Mouse (Mus musculus): ENCODE measurements around the gene Olfml2b. TPM values are rescaled to one million over a fixed set of nuclear protein-coding genes. Genes with fewer than 3 reads are reported as not detected.

Olfml2b gene
- polyA plus RNA-seq, 1 experiment = not detected

- no peak for TF ChIP-seq FLI1 (IDR thresholded peaks at IDR 0.05; ENCODE audit: low read length)
- no peak for TF ChIP-seq GATA1 (IDR thresholded peaks at IDR 0.05; ENCODE audit: borderline replicate concordance, low read length)
- Histone ChIP-seq H3K4me1 (peaks cover 25% of the 10 kb centered on the region), H3K36me3 (replicated peaks; ENCODE audit: low read length) (peaks cover 51% of the 10 kb centered on the region), H3K27me3 (replicated peaks) (no peaks in the 10 kb centered on the region), H3K9me3 (no peaks in the 10 kb centered on the region), H3K4me3 (replicated peaks) (no peak overlapping the region)
These were observed 73.0 kb downstream of the Olfml2b start for GRCm38 (mm10) chr1:170717241-170717828.

DNA sequence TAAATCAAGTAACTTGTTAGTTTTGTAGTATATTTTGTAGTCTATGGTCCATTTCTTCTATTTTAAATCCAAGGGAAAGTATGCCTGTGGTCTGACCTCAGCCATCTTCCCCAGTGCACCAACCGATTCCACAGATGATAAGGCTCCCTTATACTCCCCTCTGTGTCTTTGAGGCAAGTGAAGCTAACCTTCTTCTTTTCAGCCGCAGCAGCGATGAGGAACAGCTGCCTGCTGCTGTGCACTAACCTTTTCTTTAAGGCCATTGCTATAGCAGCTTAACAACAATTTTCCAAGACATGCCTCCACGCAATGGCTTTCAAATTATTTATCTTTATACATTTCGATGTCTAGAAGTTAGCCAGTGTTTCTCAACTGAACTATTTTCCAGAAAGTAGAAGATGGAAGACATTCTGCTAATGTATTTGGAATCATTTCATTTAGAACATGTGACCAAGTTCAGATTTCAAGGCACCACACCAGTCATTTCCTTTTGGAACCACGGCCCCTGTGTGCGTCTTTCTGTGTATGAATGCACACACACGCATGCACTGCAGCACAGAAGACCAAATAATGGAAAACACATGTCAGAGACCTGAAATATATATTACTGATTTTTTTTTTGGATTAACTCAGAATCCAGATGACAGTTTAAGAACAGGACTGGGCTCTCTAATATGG is 73.9 kb downstream of the Olfml2b start:
- no peaks in the 10 kb centered on the region for H3K27me3 ChIP-seq (replicated peaks)
- no peak for TF ChIP-seq FLI1 (IDR thresholded peaks at IDR 0.05; ENCODE audit: low read length)
- TF ChIP-seq GATA1 (IDR thresholded peaks at IDR 0.05; ENCODE audit: borderline replicate concordance, low read length) = no peak

DNA sequence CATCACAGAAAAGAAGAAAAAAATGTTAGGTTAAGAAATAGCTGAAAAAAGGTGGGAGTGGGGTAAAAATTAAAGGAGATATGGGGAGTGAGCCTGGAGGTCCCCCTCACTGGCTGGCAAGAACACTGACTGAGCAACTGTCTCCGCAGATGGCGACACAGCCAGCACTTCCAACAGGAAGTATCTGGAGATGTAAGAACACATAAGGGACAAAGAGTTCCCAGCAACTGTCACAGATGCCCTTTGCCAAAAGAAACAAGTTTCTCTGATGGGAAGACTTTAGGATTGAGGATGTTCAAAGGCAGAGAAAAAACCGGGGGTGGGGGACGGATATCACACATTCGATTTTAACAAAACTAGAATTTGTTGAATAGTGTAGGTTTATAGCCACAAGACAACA is 77.2 kb downstream of the Olfml2b start:
- H3K4me1 ChIP-seq = peaks cover 35% of the 10 kb centered on the region
- TF ChIP-seq GATA1 (IDR thresholded peaks at IDR 0.05; ENCODE audit: borderline replicate concordance, low read length) (no peak), FLI1 (IDR thresholded peaks at IDR 0.05; ENCODE audit: low read length) (no peak)
- no peaks in the 10 kb centered on the region for H3K9me3 ChIP-seq
- no peaks in the 10 kb centered on the region for H3K27me3 ChIP-seq (replicated peaks)
- H3K36me3 ChIP-seq (replicated peaks; ENCODE audit: low read length) = peaks cover 81% of the 10 kb centered on the region
- no peak overlapping the region for H3K4me3 ChIP-seq (replicated peaks)

More for the DNA sequence above, 73.9 kb downstream of the Olfml2b start:
- no peak overlapping the region for H3K4me3 ChIP-seq (replicated peaks)
- peaks cover 25% of the 10 kb centered on the region for H3K4me1 ChIP-seq
- H3K36me3 ChIP-seq (replicated peaks; ENCODE audit: low read length) = peaks cover 57% of the 10 kb centered on the region
- H3K9me3 ChIP-seq = no peaks in the 10 kb centered on the region

- Histone ChIP-seq H3K36me3 (replicated peaks; ENCODE audit: low read length) (peaks cover 95% of the 10 kb centered on the region), H3K27me3 (replicated peaks) (no peaks in the 10 kb centered on the region), H3K4me3 (replicated peaks) (no peak overlapping the region), H3K9me3 (no peaks in the 10 kb centered on the region), H3K4me1 (peaks cover 31% of the 10 kb centered on the region)
- no peak for TF ChIP-seq FLI1 (IDR thresholded peaks at IDR 0.05; ENCODE audit: low read length)
- TF ChIP-seq GATA1 (IDR thresholded peaks at IDR 0.05; ENCODE audit: borderline replicate concordance, low read length) = no peak
These were observed 84.2 kb downstream of the Olfml2b start for GRCm38 (mm10) chr1:170728524-170728923.

- Histone ChIP-seq H3K4me1 (peaks cover 34% of the 10 kb centered on the region), H3K9me3 (no peaks in the 10 kb centered on the region), H3K27me3 (replicated peaks) (no peaks in the 10 kb centered on the region), H3K36me3 (replicated peaks; ENCODE audit: low read length) (peaks cover 95% of the 10 kb centered on the region), H3K4me3 (replicated peaks) (no peak overlapping the region)
- no peak for TF ChIP-seq FLI1 (IDR thresholded peaks at IDR 0.05; ENCODE audit: low read length)
- TF ChIP-seq GATA1 (IDR thresholded peaks at IDR 0.05; ENCODE audit: borderline replicate concordance, low read length) = no peak
These were observed 85.1 kb downstream of the Olfml2b start for GRCm38 (mm10) chr1:170729267-170729962.

DNA sequence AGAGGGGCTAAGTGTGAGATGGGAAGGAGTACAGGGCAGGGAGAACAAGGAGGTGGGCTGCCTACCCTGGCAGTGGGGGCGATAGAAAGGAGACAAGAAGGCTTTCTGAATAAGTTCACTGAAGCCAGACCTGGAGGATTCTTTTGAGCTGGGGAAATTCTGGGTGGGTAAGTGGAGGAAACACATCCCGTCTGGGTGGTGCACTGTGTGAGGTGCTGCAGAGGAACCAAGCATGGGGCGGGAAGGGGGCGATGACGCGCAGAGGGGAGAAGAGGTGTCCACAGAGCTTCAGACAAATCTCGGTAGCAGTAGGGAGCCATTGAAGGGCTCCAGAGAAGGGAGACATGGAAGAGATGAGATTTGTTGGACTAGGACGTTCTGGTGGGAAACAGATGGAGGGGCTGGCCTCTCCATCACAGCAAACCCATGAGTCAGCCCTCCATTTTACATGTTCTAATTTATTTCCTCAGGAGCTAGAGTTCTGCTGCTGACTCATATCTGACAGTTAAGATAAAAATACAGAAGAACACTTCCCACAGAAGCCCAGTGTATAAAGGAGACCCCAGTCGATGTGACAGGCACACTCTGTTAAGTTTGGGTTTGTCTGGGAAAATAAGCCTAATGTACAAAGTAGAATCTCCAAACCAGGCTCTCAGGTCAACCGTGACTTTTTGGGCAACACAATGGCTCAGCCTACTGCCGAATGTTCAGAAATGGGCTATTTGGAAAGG is 87.7 kb downstream of the Olfml2b start:
- peaks cover 93% of the 10 kb centered on the region for H3K36me3 ChIP-seq (replicated peaks; ENCODE audit: low read length)
- peaks cover 23% of the 10 kb centered on the region; the same call in 1 of the 2 replicates for H3K4me1 ChIP-seq
- H3K4me3 ChIP-seq (replicated peaks) = no peak overlapping the region
- no peak for TF ChIP-seq GATA1 (IDR thresholded peaks at IDR 0.05; ENCODE audit: borderline replicate concordance, low read length)
- TF ChIP-seq FLI1 (IDR thresholded peaks at IDR 0.05; ENCODE audit: low read length) = no peak
- no peaks in the 10 kb centered on the region for H3K27me3 ChIP-seq (replicated peaks)
- no peaks in the 10 kb centered on the region for H3K9me3 ChIP-seq

Other genes starting within 250 kb of the Olfml2b start
- 9.9 and 28.1 TPM in 2 replicates for gene Nos1ap, start 54.7 kb upstream of the Olfml2b start, polyA plus RNA-seq (2012; ENCODE audit: insufficient read depth, low replicate concordance)
- 3.1 and 4.8 TPM in 2 replicates for gene Atf6, start 223.2 kb downstream of the Olfml2b start, polyA plus RNA-seq (2012; ENCODE audit: insufficient read depth, low replicate concordance)
- 3.3 and 14.1 TPM in 2 replicates for gene Gm26620, start 240.5 kb downstream of the Olfml2b start, polyA plus RNA-seq (2012; ENCODE audit: insufficient read depth, low replicate concordance)
- 2.7 and 7.6 TPM in 2 replicates for gene Dusp12, start 241.0 kb downstream of the Olfml2b start, polyA plus RNA-seq (2012; ENCODE audit: insufficient read depth, low replicate concordance)